In the genomic region with DNA sequence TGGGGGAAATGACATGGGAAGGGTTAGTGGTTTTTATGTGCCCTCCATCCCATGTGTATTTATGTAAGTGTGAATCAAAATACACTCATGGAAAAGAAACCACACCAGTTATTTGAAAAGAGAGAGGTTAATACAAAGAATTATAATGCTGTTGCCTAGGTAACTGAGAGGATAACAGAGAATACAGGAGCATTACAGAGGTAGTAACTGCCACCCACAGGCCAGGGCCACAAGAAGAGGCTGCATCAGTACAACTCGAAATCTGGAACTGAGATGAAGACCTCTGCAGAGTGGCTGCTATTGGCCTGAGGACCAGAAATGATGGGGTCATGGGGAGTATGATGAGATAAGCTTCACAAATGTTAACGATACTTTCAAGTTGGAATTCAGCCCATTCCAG, we compare ENCODE assay signal across 21 mouse cellular contexts.
"Had no signal": no experiment of that assay in that cellular context is flagged by ENCODE, and none has a peak within 500 bp of the region (broad histone marks: within the 10 kb centered on the region; RNA-seq: fewer than 3 reads in every experiment).

No protein-coding gene starts in this region.

- H3K4me2 ChIP-seq: liver, embryonic 15.5 days; lung, embryonic 15.5 days; midbrain, embryonic 12.5 days; neural tube, embryonic 13.5 days; neural tube, embryonic 15.5 days had no signal

- H3K4me1 ChIP-seq: liver, embryonic 15.5 days; lung, embryonic 15.5 days; midbrain, embryonic 10.5 days; midbrain, embryonic 12.5 days; neural tube, embryonic 13.5 days; neural tube, embryonic 15.5 days had no signal

- H3K36me3 ChIP-seq: liver, embryonic 15.5 days; lung, embryonic 15.5 days; midbrain, embryonic 10.5 days; midbrain, embryonic 12.5 days; neural tube, embryonic 13.5 days; neural tube, embryonic 15.5 days had no signal

- H3K27me3 ChIP-seq: liver, embryonic 15.5 days; lung, embryonic 15.5 days; midbrain, embryonic 12.5 days; neural tube, embryonic 13.5 days; neural tube, embryonic 15.5 days had no signal

- H3K4me3 ChIP-seq: liver, embryonic 15.5 days; lung, embryonic 15.5 days; midbrain, embryonic 10.5 days; midbrain, embryonic 12.5 days; myocyte; neural tube, embryonic 13.5 days; neural tube, embryonic 15.5 days had no signal

- H3K9me3 ChIP-seq: liver, embryonic 15.5 days; lung, embryonic 15.5 days; midbrain, embryonic 10.5 days; midbrain, embryonic 12.5 days; neural tube, embryonic 13.5 days; neural tube, embryonic 15.5 days had no signal

- H3K9ac ChIP-seq: liver, embryonic 15.5 days; liver, postnatal 0 days; lung, embryonic 15.5 days; midbrain, embryonic 12.5 days; neural tube, embryonic 13.5 days; neural tube, embryonic 15.5 days had no signal

- H3K27ac ChIP-seq: liver, embryonic 15.5 days; lung, embryonic 15.5 days; macrophage; midbrain, embryonic 10.5 days; midbrain, embryonic 12.5 days; neural tube, embryonic 13.5 days; neural tube, embryonic 15.5 days had no signal

- ATAC-seq: liver, postnatal 0 days; lung, postnatal 0 days had no signal

- DNase-seq: liver, postnatal 0 days; lung, adult 2 months; lung, postnatal 14 days; lung, postnatal 36 days; retina, postnatal 1 day; right cerebral cortex, adult 18-20 months; right cerebral cortex, postnatal 25 days; right cerebral cortex, postnatal 4 days; spleen, adult 18-20 months; thymus, adult 18-20 months; thymus, postnatal 14 days; thymus, postnatal 36 days had no signal
